Mouse (Mus musculus): ENCODE measurements around the gene Znrf2. TPM values are rescaled to one million over a fixed set of nuclear protein-coding genes. Genes with fewer than 3 reads are reported as not detected.

The Znrf2 gene
- polyA plus RNA-seq, 1 experiment from 2014 or later, result 2.9 TPM

- ATAC-seq (ENCODE audit: low FRiP score) (no peak), DNase-seq (ENCODE audit: low spot score, missing footprints) (no peak)
- Histone ChIP-seq H3K27ac (ENCODE audit: low read depth, low read length) (no peak overlapping the region), H3K4me2 (no peak overlapping the region), H3K4me1 (ENCODE audit: control insufficient read depth, insufficient read depth, low read length) (no peaks in the 10 kb centered on the region), H3K4me3 (ENCODE audit: low read depth, low read length) (no peak overlapping the region), H3K27me3 (ENCODE audit: control insufficient read depth, insufficient read depth, low read length) (peaks cover 6% of the 10 kb centered on the region; the same call in 1 of the 2 replicates), H3K9ac (ENCODE audit: low read length) (no peak overlapping the region), H3K9me3 (ENCODE audit: control insufficient read depth, low read length) (no peaks in the 10 kb centered on the region), H3K36me3 (ENCODE audit: control insufficient read depth, insufficient read depth, low read length) (no peaks in the 10 kb centered on the region)
- WGBS, result 94% methylated on average over 6 of the region's 6 CpGs
These were observed 124.4 kb downstream of the Znrf2 start for GRCm38 (mm10) chr6:54941149-54941548.

Other genes starting within 250 kb of the Znrf2 start
- gene Plekha8, start 221.8 kb upstream of the Znrf2 start, polyA plus RNA-seq (2014; fragmentation: Nextera tagmentation; extraction: Ambion mirVana), result 21.0 and 22.5 TPM in 2 replicates
- 14.5 and 18.0 TPM in 2 replicates for gene Fkbp14, start 219.6 kb upstream of the Znrf2 start, polyA plus RNA-seq (2014; fragmentation: Nextera tagmentation; extraction: Ambion mirVana)
- 40.0 and 40.3 TPM in 2 replicates for gene Mturn, start 135.3 kb upstream of the Znrf2 start, polyA plus RNA-seq (2014; fragmentation: Nextera tagmentation; extraction: Ambion mirVana)
- gene Nod1, start 155.7 kb downstream of the Znrf2 start, polyA plus RNA-seq (2014; fragmentation: Nextera tagmentation; extraction: Ambion mirVana), result 1.9 and 2.1 TPM in 2 replicates
- gene Ggct, start 176.0 kb downstream of the Znrf2 start, polyA plus RNA-seq (2014; fragmentation: Nextera tagmentation; extraction: Ambion mirVana), result 12.9 and 14.4 TPM in 2 replicates
- gene Gars, start 221.1 kb downstream of the Znrf2 start, polyA plus RNA-seq (2014; fragmentation: Nextera tagmentation; extraction: Ambion mirVana), result 225 and 241 TPM in 2 replicates